Mouse (Mus musculus) heart, postnatal 4 days (tissue): Measurements from ENCODE around the gene Tubg1. TPM values are rescaled to one million over a fixed set of nuclear protein-coding genes. Genes with fewer than 3 reads are reported as not detected.

ENCODE experiments used
- DNase-seq: peaks from one replicate; pipeline ENCODE4 v3.0.0; 2021
- total RNA-seq, 2 experiments: library from RNA; stranded (reverse); gene quantifications; 2 replicates each; pipeline ENCODE4 v1.2.3; 2021

Tubg1 gene
- 10 to 100 TPM; 53.5 to 53.7 TPM for total RNA-seq

DNA sequence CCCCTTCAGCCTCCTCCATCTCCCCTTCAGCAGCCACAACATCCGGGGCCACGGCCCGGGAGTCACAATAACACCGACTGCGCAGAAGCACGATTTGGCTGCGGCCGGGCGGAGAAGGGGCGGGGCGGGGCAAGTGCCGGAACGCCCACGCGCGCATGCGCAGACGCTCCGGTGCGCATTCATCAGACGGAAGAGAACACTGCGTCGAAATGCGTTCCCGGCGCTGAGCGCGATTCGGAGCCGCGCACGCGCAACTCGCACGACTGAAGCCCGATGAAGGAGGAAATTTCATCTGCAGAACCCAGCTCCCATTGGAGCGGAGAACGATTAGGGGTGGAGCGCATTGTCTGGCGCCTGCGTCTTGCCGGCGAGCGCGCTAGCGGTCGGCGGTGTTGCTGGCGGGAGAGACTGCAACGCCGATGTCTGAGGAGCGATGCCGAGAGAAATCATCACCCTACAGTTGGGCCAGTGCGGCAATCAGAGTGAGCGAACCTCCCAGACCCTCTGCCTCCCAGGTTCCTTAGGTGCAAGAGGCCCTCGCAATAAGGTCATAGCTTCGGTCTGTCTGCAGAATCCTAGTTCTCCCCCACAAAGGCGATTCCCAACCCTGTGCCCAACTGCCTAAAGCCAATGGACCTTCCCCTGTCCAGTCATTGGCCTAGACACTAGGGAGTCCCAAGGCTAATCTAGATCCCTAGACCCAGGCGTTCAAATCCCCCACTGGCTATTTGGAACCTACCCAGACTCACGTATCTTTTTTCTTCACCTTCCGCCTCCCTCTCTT, at the start of gene Tubg1, which contains the start of gene Retreg3:
Tubg1 (plus strand) TSS at position 178 of the 784 bp plus-strand sequence.
Retreg3 (minus strand) TSS at position 133 of the 784 bp plus-strand sequence.
- peak; percentile 99 for DNase-seq

DNA sequence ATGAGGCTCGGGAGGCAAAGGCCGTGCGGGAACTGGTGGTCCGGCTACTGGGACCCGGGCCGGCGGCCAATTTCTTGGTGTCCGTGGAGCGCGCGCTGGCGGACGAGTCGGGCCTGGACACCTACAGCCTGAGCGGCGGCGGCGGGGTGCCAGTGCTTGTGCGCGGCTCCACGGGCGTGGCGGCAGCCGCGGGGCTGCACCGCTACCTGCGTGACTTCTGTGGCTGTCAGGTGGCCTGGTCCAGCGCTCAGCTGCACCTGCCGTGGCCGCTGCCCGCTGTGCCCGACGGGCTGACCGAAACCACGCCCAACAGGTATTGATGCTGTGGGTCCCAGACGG, 49.6 kb upstream of the Tubg1 start:
- DNase-seq = no peak

DNA sequence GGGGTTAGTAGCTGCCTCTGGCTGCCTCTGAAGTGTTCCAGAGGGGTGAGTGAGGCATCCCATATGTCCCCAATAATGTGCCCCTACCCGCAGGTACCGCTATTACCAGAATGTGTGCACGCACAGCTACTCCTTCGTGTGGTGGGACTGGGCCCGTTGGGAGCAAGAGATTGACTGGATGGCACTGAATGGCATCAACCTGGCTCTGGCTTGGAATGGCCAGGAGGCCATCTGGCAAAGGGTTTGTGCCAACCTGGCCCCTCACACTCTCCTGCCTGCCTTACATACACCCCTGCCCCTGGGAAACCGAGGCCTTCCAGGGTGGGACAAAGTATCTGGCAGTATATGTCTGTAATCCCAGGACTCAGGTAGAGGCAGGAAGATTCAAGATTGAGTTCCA, 48.8 kb upstream of the Tubg1 start:
- no peak for DNase-seq

DNA sequence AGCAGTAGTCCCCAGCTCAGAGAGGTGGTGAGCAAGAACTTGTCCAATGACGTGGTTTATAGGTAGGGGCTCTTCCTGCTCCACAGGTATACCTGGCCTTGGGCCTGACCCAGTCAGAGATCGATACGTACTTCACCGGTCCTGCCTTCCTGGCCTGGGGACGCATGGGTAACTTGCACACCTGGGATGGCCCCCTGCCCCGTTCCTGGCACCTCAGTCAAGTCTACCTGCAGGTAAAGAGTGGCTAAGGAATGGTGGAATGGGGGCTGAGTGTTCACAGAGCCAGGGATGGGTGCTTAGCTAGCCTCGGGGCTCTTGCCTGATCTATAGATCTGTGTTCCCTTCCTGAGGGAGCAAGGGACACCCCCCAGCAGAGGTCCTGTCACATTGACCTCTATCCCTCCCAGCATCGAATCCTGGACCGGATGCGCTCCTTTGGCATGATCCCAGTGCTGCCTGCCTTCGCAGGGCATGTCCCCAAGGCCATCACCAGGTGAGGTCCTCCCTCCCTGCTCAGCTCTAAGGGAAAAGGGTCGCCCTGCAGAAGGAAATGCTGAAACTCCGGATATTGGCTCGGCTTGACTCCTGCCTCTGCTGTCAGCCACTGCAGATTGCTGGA, 47.8 kb upstream of the Tubg1 start:
- no peak for DNase-seq

DNA sequence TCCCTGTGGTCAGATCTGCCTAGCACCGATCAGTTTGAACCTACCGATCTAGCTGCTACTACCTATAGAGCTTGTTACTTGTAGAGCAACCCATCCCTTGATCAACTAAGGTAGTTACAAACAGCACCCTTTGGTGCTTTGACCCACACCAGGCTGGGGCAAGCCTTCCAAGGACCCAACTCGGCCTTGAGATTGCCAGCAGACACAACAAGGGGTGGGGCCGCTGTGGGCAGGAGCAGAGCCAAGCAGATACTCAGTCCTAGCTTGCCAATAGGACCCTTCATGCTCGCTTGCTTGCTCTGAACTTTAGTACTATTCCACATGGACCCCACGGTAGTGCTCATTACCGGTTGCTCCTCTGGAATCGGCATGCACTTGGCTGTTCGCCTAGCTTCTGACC, 41.6 kb upstream of the Tubg1 start, which contains the start of gene Hsd17b1:
Hsd17b1 (plus strand) TSS at position 291 of the 400 bp plus-strand sequence.
- DNase-seq = no peak

DNA sequence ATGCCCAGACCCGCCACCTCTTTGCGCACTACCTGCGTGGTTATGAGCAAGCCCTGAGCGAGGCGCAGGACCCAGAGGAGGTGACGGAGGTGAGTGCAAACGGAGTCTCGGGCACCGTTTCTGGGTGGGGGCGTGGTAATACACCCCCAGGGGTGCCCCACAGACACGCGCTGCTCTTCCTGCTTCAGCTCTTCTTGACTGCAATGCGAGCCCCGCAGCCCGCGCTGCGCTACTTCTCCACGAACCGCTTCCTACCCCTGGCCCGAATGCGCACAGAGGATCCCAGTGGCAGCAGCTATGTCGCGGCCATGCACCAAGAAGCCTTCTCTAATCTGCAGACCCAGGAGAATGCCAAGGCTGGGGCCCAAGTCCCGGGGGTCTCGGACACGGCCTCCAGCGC, 40.0 kb upstream of the Tubg1 start:
- DNase-seq = no peak

DNA sequence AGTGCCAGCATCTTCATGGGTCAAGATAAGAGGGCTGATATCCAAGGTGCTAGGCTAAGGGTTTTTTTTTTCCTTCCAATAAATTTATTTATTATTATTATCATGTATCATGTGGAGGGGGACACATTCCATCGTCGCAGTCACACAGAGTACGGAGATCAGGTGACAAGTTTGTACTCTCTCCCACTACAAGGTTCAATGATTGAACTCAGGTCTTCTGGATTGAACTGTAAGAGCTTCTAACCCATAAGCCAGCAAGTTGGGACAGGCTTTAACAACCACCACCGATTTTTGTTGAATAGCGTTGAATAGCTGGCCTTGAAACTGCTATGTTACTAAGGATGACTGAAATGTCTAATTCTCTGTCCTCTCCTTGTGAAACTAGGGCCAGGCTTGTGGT, 39.3 kb upstream of the Tubg1 start:
- no peak for DNase-seq

DNA sequence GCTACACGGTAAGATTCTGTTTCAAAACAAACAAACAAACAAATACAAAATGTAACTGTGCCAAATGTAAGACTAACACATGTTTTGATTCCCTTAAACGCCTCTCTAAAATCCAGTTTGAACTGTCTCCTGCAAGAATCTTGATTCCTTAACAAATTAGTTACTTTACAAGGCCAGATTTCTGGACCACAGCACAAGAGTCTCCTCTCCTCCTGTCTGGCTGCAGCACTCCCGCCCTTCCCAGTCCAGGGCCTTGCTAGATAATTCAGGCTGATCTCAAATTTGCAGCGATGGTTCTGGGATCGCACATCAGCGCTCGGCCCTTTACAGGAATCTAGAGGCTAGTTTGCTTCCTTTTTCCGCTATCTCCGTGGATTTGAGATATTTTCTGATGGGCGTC, 38.1 kb upstream of the Tubg1 start:
- DNase-seq = no peak

DNA sequence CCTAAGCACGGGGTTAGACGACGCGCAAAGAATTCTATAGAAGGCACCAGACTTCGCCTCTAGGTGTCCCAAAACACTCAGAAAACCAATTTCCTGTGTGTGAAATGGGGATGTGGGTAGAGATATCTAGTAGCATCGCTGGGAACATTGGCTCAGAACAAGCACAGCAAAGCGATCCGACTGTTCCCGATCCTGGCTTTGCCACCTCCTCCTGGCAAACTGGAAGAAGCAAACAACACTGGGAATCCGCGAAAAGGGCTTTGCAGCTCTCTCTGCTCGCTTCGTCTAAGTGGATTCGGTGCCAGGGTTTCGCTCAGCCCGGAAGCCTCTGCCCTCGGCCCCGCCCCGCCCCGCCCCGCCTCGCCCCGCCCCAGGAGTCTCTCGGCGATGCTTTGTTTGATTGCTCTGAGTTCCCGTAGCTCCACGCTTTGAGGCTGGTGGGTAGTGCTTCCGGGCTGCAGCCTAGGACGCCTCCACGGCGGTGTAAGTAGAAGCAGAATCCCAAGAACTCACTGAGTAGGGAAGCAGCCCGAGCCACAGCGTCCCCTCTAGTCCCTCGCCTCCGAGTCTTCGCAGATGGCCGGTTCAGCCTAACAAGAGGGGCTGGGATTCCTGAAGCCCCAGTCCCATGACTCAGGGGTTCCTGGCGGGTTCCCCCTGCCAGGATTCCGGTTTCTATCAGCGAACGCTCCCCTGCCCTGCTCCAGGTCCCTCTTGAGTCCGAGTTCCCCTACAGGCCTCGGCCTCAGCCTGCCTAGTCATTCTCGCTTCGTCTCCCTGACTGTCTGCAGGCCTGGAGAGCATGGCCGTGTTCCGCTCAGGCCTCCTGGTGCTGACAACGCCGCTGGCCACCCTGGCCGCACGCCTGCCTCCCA, 37.3 kb upstream of the Tubg1 start, which contains the start of gene Coasy:
Coasy (plus strand) TSS at position 358 of the 875 bp plus-strand sequence.
- DNase-seq = peak; percentile 86

DNA sequence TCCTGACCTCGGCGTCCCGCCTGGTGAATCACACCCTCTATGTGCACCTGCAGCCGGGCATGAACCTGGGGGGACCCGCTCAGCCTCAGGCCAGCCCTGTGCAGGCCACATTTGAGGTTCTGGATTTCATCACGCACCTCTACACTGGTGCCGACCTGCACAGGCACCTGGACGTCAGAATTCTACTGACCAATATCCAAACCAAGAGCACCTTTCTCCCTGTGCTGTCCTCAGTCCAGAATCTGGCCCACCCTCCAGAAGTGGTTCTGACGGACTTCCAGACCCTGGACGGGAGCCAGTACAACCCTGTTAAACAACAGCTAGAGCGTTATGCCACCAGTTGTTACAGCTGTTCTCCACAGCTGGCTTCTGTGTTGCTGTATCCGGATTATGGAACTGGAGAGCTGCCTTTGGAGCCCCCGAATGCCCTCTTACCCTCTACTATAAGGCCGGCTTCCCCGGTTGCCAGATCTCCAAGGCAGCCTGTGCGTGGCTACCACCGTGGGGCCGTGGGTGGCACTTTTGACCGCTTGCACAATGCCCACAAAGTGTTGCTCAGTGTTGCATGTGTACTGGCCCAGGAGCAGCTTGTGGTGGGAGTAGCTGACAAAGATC, 36.5 kb upstream of the Tubg1 start:
- no peak for DNase-seq

DNA sequence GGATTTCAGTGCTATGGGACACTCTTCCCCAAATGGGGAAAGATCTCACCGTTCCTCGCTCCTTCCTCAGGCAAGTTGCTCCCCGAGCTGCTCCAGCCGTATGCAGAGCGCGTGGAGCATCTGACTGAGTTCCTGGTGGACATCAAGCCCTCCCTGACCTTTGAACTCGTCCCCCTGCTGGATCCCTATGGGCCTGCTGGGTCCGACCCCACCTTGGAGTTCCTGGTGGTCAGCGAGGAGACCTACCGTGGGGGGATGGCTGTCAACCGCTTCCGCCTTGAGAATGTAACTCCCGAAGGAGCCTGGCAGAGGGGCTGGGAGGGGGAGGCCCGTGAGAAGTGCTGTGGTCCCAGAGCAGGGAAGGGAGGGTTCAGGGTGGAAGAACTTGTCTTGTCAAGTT, 35.5 kb upstream of the Tubg1 start:
- no peak for DNase-seq

DNA sequence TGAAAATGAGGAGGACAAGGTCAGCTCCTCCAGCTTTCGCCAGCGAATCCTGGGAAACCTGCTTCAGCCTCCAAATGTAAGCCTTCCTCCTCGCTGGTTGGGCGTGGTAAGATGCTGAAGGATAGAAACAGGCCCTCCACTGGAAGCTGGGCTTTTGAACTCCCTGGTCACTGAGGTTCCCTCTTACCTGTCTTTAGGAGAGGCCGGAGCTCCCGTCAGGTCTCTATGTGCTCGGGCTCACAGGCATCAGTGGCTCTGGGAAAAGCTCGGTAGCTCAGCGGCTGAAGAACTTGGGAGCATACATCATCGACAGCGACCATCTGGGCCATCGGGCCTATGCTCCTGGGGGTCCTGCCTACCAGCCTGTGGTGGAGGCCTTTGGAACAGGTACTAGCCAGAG, 34.9 kb upstream of the Tubg1 start:
- DNase-seq = no peak

DNA sequence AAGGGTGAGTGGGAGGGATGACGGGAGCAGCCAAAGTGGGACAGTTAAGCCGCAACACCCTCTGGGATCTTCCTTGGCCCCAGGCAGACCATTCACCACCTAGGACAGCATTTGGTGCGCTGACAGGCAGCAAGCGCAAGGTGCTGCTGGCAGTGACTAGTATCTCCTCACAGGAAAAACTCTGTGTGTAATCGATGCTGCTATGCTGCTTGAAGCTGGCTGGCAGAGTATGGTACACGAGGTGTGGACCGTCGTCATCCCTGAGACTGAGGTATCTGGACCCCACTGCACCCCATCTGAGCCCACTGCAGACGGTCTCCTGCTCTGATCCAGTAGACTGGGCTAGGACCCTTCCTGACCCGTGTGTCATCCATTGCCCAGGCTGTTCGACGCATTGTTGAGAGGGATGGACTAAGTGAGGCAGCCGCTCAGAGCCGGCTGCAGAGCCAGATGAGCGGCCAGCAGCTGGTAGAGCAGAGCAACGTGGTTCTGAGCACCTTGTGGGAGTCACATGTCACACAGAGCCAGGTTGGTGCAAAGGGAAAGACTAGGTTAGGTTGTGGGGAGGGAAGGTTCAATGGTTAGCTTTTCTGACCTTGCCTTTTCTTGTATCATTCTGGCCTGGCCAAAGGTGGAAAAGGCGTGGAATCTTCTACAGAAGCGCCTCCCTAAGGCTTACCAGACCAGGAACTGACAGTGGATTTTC, 34.0 kb upstream of the Tubg1 start:
- DNase-seq = no peak

DNA sequence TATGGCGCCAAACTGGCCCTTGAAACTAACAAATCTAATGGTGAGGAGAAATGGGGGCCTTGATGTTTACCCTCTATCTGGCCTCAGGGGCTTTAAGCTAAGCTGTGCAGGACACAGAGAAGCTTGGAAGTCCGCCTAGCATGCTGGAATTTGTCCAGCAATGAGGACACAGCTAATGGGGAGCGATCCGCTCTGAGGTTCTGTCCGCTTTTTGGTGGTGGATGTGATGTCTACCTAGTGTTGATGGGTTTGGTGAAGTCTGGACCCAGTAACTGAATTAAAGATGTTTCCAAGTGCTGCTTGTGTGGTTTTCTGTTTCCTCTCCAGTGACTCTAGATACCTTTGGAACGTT, 33.4 kb upstream of the Tubg1 start:
- DNase-seq = no peak

DNA sequence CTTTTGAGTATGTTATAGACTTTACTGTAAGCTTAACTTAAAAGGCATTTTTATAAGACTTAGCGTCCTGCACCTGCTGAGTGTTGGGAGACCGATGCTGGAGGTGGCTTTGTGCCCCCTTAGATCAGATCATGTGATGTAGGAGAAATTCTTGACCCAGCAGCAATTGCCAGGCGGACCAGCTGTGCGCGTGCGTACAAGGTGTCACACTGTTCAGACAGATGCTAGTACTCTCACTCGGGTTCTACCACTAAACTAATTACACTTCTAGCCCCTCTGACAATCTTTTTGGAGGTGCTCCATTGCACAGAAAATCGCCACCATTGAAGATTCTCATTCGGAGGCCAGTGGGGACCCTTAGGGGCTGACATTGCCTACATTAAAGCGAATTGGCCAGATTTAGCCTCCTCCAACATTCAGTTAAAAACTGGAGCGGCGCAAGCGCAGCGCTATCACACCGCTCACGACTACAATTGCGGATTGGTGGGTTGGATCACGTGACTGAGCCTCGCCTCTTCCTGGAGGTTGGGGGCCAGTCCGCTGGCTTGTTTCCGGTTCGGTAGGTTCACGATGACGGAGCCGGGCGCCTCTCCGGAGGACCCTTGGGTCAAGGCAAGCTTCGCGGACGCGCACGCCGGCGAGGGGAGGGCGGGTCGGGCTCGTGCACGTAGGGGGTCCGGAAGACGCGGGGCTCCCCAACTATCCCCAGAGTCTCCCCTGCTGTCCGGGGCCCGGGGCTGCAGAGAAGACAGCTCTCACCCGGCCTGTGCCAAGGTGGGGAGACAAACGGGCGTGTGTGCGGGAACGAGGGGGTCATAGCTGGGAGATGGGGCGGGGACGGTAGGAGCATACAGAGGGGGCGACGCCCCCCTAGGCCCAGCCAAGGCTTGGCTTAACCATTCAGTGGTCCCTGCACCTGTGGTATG, 32.7 kb upstream of the Tubg1 start, which contains the start of gene Mlx:
Mlx (plus strand) TSS at position 522 of the 926 bp plus-strand sequence.
- peak; percentile 91 for DNase-seq

DNA sequence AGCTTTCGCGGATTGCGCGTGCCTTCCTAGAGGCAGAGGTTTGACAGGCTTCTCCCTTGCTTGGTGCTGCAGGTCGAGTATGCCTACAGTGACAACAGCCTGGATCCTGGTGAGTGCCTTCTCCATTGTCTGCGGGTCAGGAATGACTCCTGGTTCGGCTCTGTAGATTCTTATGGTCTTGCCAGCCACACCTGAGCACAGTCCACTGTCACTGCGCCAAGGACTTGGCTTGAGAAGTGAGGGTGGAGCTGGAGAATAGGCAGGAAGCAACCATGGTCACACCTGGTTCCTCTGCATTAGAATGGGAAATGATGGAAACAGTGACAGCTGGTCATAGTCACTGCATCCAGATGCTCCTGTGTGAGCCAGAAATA, 32.1 kb upstream of the Tubg1 start:
- DNase-seq = no peak

DNA sequence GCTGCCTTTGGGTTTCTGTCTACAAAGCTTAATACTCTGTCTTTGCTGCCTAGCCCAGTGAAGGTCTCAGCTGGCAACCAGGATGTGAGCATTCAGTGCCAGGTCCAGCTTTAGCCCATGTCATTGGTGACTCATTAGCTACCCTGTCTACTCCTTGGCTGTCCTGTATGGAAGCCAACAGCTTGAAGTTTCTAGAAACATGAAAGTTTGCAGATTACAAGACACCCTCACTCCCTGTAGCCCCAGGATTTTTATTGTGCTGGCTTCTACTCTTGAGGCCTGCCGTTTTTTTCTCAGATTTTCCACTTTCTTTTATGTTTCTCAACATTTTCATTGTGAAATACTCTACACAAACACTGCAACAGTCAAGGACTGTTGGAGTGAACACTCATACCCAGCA, 29.8 kb upstream of the Tubg1 start:
- DNase-seq = no peak

DNA sequence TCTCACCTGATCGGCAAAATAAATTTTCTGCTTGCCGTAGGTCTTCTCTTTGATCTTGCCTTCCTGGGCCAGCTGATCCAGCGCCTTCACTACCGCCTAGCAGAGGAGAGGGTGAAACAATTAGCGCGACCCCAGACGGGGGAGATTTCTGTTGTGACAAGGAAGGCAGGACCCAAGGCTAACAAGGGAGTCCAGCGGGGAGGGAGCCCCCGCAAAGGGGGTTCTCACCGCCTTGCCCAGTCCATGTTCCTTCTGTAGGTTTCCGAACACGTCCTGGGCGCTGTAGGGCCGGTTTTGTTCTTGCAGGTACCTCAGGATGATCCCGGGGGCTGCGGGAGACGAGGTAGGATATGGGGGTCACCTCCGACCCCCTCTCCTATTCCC, 24.8 kb upstream of the Tubg1 start:
- DNase-seq = no peak

DNA sequence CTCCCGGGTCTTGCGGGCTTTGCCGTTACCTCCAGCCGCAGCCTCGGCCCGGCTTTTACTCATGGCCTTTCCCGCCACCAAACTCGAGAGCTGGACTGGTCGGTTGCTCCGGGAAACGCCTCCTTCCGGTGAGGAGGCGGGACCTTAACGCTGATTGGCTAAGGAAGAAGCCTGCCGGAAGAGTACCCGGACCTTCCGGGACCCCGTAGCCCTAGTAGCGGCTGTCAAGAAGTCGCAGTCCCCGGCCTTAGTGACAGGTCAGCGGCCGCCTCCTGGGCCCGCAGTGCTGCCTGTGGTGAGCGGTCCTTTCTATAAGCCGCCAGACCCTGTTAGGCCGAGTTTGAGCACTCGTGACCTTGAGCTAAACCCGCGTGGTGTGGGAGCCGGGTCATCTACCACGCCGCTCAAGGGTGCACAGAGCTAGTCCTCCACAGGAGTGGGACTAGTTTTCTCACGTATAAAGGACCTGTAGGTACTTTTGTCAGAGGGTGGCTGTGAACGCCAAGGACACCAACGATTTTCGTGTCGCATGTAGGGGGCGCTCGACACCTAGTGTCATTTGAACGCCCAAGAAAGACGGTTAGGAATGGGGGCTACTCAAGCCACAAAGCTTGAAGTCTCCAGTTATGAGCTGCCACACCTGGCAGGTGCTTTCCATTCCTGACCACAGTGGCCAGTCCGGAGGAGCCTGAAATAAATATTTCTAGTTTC, 24.3 kb upstream of the Tubg1 start, which contains the start of gene Psmc3ip:
Psmc3ip (minus strand) TSS at position 123 of the 711 bp plus-strand sequence.
- DNase-seq = peak; percentile 97

DNA sequence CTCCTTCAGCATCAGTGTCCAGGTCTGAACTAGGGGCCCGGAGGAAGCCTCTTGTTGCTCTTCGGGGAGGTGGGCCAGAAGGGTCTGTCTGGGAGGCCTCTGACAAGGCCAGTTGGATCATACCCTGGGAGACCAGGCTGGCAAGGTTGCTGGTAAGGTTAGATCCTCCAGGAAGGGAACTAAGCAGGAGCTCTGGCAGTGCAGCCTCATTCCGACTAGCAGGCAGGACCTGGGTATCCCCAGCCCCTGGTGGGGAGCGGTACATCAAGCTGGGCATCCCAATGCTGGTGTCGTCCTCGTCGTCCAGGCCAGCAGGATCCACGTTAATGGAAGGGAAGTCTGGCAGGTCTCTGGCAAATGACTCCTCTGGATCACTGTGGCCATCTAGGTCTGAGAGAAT, 21.5 kb upstream of the Tubg1 start:
- DNase-seq = no peak
